Mouse (Mus musculus) MEL (cell line): ENCODE results near the gene Dchs2.

ENCODE experiments used
- CTCF ChIP-seq, 3 experiments: IDR thresholded peaks in 2 of 3; conservative IDR thresholded peaks in 1 of 3; 2 replicates each; pipeline ENCODE4 v1.5.1; 2011 to 2012; ENCODE audit warnings: low read length in 3 of 3, low read depth in 2 of 3, mild to moderate bottlenecking in 2 of 3, improper control_type of control experiment in 1 of 3, inconsistent platforms in 1 of 3, mixed read lengths in 1 of 3, moderate library complexity in 1 of 3; ENCODE audit not compliant: control insufficient read depth in 1 of 3, insufficient read depth in 1 of 3, poor library complexity in 1 of 3, severe bottlenecking in 1 of 3
- EP300 ChIP-seq, 2 experiments: IDR thresholded peaks; 2 replicates each; pipeline ENCODE4 v1.6.1; 2011; ENCODE audit warnings: improper control_type of control experiment in 2 of 2, low read length in 2 of 2, low read depth in 1 of 2, mild to moderate bottlenecking in 1 of 2
- MAX ChIP-seq: IDR thresholded peaks from 2 replicates; pipeline ENCODE4 v1.6.1; 2011; ENCODE audit warnings: low read length, improper control_type of control experiment
- MYC ChIP-seq: IDR thresholded peaks from 2 replicates; pipeline ENCODE4 v1.6.1; 2011; ENCODE audit warnings: low read depth, mild to moderate bottlenecking, low read length, improper control_type of control experiment, moderate library complexity
- POLR2A ChIP-seq, 2 experiments: IDR thresholded peaks; 2 replicates each; pipeline ENCODE4 v1.6.1; 2011 to 2012; ENCODE audit warnings: low read length in 2 of 2, mild to moderate bottlenecking in 2 of 2, control low read depth in 1 of 2, improper control_type of control experiment in 1 of 2, low read depth in 1 of 2, moderate library complexity in 1 of 2; ENCODE audit not compliant: control insufficient read depth in 1 of 2, insufficient read depth in 1 of 2, poor library complexity in 1 of 2
- POLR2AphosphoS5 ChIP-seq: IDR thresholded peaks from 2 replicates; pipeline ENCODE4 v1.6.1; 2012; ENCODE audit warnings: low read depth, borderline replicate concordance, mild to moderate bottlenecking, inconsistent platforms, low read length, moderate library complexity, mixed read lengths
- RCOR1 ChIP-seq: IDR thresholded peaks from 2 replicates; pipeline ENCODE4 v1.6.1; 2012; ENCODE audit warnings: low read depth, mild to moderate bottlenecking, inconsistent platforms, low read length, improper control_type of control experiment
- TAL1 ChIP-seq: IDR thresholded peaks from 2 replicates; pipeline ENCODE4 v1.6.1; 2012; ENCODE audit warnings: mild to moderate bottlenecking, inconsistent platforms, low read length, moderate library complexity, mixed read lengths
- USF1 ChIP-seq: IDR thresholded peaks from 2 replicates; pipeline ENCODE4 v1.6.1; 2014; ENCODE audit warnings: low read depth, mild to moderate bottlenecking, inconsistent platforms, low read length, improper control_type of control experiment, moderate library complexity

DNA sequence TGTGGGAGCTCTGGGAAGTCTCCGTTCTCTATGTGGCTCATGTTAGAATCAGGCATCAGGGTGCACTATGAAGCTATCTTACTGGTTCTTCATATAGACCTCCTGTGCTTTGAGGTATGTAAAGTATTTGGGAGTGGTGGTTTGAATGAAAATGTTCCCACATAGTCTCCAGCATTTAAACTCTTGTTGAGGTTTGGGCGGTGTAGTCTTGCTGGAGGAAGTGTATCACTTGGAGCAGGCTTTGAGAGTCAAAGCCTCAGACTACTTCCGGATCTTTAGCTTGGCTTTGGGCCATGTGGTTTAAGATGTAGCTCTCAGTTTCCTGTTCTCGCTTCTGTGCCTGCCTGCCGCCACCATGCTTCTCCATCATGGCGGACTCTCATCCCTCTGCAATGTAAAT lies 25.5 kb upstream of the Dchs2 start:
- TF ChIP-seq CTCF (IDR thresholded peaks at IDR 0.05 in 2 of 3, conservative IDR thresholded peaks at IDR 0.05 in 1 of 3; ENCODE audit: control insufficient read depth in 1 of 3, insufficient read depth in 1 of 3, low read depth in 2 of 3, low read length in 3 of 3, poor library complexity in 1 of 3, severe bottlenecking in 1 of 3) (no peak), MAX (no peak), POLR2A (IDR thresholded peaks at IDR 0.05; ENCODE audit: control insufficient read depth in 1 of 2, insufficient read depth in 1 of 2, low read depth in 1 of 2, low read length in 2 of 2, poor library complexity in 1 of 2) (no peak), RCOR1 (no peak), MYC (no peak), USF1 (no peak), TAL1 (no peak), EP300 (IDR thresholded peaks at IDR 0.05; ENCODE audit: low read depth in 1 of 2, low read length in 2 of 2) (no peak), POLR2AphosphoS5 (no peak)
